Mouse (Mus musculus) WW6 (cell line): Measurements from ENCODE around the gene Ankrd55.
"Not testable (repeated sequence)": the region's sequence is repeated elsewhere in the genome, so short reads cannot be mapped to it uniquely, and the experiment has no call there.

ENCODE experiments used
- DNase-seq: peaks from one replicate; pipeline ENCODE4 v3.0.0-alpha.2; 2013; ENCODE audit warnings: low read depth, low spot score

Ankrd55 gene

GRCm38 (mm10) chr13:112411216-112411822 lies 123.1 kb downstream of the Ankrd55 start:
- DNase-seq: no peak

- no peak for DNase-seq
Measured at GRCm38 (mm10) chr13:112412251-112412650, 124.0 kb downstream of the Ankrd55 start.

GRCm38 (mm10) chr13:112412824-112413223 lies 124.6 kb downstream of the Ankrd55 start:
- peak; percentile 55 for DNase-seq

- no peak for DNase-seq
Measured at GRCm38 (mm10) chr13:112413611-112414010, 125.4 kb downstream of the Ankrd55 start.

- DNase-seq: no peak
Measured at GRCm38 (mm10) chr13:112415896-112416295, 127.6 kb downstream of the Ankrd55 start.

- DNase-seq: no peak
Measured at GRCm38 (mm10) chr13:112416410-112417162, 128.3 kb downstream of the Ankrd55 start.

GRCm38 (mm10) chr13:112417163-112417523 lies 128.9 kb downstream of the Ankrd55 start:
- DNase-seq: no peak

GRCm38 (mm10) chr13:112417861-112418423 lies 129.7 kb downstream of the Ankrd55 start:
- no peak for DNase-seq

- no peak for DNase-seq
Measured at GRCm38 (mm10) chr13:112418595-112418994, 130.3 kb downstream of the Ankrd55 start.

- DNase-seq: no peak
Measured at GRCm38 (mm10) chr13:112424212-112424611, 136.0 kb downstream of the Ankrd55 start.

- DNase-seq: no peak
Measured at GRCm38 (mm10) chr13:112424635-112425034, 136.4 kb downstream of the Ankrd55 start.

GRCm38 (mm10) chr13:112425181-112425654 lies 137.0 kb downstream of the Ankrd55 start:
- DNase-seq: no peak

- no peak for DNase-seq
Measured at GRCm38 (mm10) chr13:112426265-112427135, 138.2 kb downstream of the Ankrd55 start.

GRCm38 (mm10) chr13:112427136-112427470 lies 138.9 kb downstream of the Ankrd55 start:
- DNase-seq: not testable (repeated sequence)

- DNase-seq: no peak
Measured at GRCm38 (mm10) chr13:112427521-112427920, 139.3 kb downstream of the Ankrd55 start.

GRCm38 (mm10) chr13:112433271-112433670 lies 145.0 kb downstream of the Ankrd55 start:
- DNase-seq: no peak
